Mouse (Mus musculus) cerebral cortex, adult 2 months (tissue): ENCODE results near the gene Tbc1d13.

ENCODE experiments used
- WGBS: fragments of 180-500 bp; shearing (Covaris S2); methylation state at CpG from one replicate; pipeline ENCODE4 v1.1.7; 2018; 5-methylcytosine and 5-hydroxymethylcytosine counted together

Gene Tbc1d13

GRCm38 (mm10) chr2:30130156-30130555 is 3.4 kb upstream of the Tbc1d13 start:
- WGBS, result 85% methylated on average over 4 of the region's 4 CpGs

- 51% methylated on average over 5 of the region's 5 CpGs for WGBS
Measured at GRCm38 (mm10) chr2:30131240-30131639, 2.3 kb upstream of the Tbc1d13 start.

- WGBS, result 12% methylated on average over 16 of the region's 16 CpGs
Measured at GRCm38 (mm10) chr2:30132801-30133612, 539 bp upstream of the Tbc1d13 start.

GRCm38 (mm10) chr2:30134378-30134711 is 799 bp downstream of the Tbc1d13 start:
- WGBS, result 5% methylated on average over 6 of the region's 6 CpGs

- 37% methylated on average over 10 of the region's 10 CpGs for WGBS
Measured at GRCm38 (mm10) chr2:30134928-30135620, 1.5 kb downstream of the Tbc1d13 start.

GRCm38 (mm10) chr2:30136458-30136857 is 2.9 kb downstream of the Tbc1d13 start:
- 84% methylated on average over 10 of the region's 10 CpGs for WGBS

DNA sequence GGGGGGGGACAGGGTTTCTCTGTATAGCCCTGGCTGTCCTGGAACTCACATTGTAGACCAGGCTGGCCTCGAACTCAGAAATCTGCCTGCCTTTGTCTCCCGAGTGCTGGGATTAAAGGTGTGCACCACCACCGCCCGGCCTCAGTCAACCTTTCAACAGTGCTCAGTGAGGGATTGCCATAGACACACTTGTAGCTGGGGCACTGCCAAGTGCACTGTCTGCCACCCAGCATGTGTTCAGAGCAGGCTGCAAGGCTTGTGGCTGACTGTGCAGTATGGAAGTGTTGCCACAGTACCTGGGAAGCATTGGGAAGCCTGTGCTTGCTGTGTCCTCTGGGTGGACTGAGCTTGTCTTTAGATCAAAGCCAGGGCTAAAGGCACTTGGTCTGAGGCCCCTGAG is 6.5 kb downstream of the Tbc1d13 start:
- WGBS, result 76% methylated on average over 4 of the region's 4 CpGs

DNA sequence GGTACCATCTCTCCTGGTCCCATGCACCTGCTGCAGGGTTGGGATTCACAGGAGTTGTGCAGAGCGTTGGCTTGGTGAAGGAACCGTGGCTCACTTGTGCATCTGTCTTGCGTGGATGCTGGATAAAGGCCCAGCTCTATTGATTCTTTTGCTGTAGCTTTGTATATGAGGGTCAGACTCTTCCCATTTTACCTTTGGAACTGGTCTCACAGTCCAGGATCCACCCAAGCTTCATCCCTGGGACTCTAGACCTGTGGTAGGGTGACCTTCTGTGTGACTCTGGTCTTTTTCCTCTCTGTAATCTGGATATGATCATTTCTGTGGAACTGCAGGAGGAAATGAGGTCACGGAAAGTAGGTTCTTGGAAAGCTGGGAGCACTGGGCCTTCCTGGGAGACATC is 10.9 kb downstream of the Tbc1d13 start:
- WGBS, result 85% methylated on average over 4 of the region's 4 CpGs

DNA sequence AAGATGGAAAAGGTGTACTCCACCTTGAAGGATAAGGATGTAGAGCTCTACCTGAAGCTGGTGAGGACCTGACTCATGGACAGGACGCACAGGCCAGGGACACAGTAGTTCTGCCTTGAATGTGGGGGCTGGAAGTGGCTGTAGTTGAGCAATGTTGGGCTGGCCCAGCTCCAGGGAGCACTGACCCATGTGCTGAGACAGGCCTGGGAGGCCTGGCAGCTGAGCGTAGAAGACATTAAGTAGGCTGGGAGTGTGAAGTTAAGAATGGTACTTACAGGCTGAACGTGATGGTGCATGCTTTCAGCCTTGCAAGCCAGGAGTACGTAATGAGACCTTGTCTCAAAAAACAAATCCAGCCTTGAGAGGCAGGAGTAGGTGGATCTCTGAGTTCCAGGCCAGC is 13.9 kb downstream of the Tbc1d13 start:
- WGBS, result 78% methylated on average over 4 of the region's 4 CpGs

DNA sequence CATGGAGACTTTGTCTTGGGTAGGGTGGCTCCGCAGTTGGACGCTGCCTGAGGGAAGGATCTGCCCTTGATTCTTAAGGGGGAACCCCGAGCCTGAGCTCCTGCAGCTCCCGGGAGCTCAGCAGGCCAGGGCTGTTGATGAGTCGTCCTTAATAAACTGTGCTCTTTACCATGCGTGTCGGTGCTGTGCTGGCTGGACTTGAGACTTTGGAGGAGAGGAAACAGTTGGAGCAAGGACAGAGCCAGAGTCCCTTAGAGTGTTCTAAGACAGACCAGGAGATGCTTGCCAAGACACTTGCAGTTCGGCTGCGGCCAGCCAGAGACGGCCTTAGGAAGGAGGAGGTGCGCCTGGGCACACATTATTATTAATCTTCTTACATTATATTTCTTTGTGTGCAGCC is 18.3 kb downstream of the Tbc1d13 start:
- 75% methylated on average over 11 of the region's 11 CpGs for WGBS

DNA sequence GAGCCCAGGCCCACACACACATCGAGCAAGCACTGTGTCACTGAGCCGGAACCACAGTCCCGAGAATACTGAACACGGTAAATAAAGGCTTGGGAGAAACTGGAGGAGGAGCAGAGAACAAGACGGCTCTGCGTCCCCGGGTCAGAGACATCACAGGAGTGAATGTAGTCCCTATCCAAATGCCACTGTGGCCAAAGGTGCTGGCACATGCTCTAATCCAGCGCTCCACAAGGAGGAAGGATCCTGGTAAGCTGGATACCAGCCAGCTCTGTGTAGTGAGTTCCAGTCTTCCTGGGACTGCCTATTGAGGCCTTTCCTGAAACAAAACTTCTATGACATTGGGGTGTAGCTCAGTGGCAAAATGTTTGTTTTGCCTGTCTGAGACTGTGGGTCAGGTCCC is 19.1 kb downstream of the Tbc1d13 start:
- WGBS, result 53% methylated on average over 8 of the region's 8 CpGs

GRCm38 (mm10) chr2:30159871-30160270 is 26.3 kb downstream of the Tbc1d13 start:
- WGBS, result 89% methylated on average over 9 of the region's 10 CpGs

- WGBS, result 73% methylated on average over 9 of the region's 9 CpGs
Measured at GRCm38 (mm10) chr2:30164340-30164932, 30.9 kb downstream of the Tbc1d13 start.

GRCm38 (mm10) chr2:30166677-30167076 is 33.1 kb downstream of the Tbc1d13 start:
- 58% methylated on average over 4 of the region's 4 CpGs for WGBS

GRCm38 (mm10) chr2:30171371-30171996 is 37.9 kb downstream of the Tbc1d13 start, which contains the start of gene Endog:
Gene Endog, plus strand, starts transcription at chr2:30171493.
- under 1% methylated on average over 75 of the region's 75 CpGs for WGBS

DNA sequence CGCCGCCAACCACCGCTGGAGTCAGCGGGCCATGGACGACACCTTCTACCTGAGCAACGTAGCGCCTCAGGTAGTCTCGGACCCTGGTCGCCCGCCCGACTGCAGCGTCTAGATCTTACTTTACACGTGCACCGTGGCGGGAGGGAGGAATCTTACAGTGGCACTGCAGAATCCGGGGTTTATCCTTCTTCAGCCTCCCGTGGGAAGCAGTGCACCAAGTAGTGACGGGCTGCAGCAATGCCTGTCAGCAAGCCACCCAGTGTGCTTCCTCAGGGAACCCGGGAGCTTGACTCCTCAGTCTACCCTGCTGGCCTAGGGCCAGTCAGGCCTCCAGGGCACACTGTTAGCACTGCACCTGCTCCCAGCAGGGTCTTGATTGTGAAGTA is 38.4 kb downstream of the Tbc1d13 start:
- 2% methylated on average over 19 of the region's 19 CpGs for WGBS

DNA sequence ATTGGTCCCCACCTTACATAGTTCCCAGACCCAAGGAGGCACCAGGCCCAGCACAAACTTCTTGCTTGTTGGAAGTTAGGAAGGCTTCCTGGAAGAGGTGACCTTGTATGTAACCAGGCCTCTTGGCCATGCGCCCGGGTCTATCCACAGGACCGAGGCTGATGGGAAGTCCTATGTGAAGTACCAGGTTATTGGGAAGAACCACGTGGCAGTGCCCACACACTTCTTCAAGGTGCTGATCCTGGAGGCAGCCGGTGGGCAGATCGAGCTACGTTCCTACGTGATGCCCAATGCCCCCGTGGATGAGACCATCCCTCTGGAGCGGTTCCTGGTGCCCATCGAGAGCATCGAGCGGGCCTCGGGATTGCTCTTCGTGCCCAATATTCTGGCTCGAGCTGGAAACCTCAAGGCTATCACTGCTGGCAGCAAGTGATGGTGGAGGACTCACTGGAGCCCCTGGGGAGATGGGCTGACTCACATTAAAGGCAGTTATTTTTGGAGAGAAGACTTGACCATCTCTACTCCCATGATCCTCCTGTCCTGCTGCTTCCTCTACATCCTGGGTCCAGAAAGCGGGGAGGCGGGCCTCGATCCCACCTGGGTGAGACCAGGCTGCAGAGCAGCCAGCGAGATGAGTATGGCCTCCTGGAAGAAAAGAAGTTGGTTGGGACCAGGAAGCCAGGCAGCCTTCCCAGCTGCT is 40.1 kb downstream of the Tbc1d13 start:
- WGBS, result 93% methylated on average over 20 of the region's 20 CpGs

GRCm38 (mm10) chr2:30175897-30176296 is 42.4 kb downstream of the Tbc1d13 start:
- WGBS, result 84% methylated on average over 8 of the region's 8 CpGs

DNA sequence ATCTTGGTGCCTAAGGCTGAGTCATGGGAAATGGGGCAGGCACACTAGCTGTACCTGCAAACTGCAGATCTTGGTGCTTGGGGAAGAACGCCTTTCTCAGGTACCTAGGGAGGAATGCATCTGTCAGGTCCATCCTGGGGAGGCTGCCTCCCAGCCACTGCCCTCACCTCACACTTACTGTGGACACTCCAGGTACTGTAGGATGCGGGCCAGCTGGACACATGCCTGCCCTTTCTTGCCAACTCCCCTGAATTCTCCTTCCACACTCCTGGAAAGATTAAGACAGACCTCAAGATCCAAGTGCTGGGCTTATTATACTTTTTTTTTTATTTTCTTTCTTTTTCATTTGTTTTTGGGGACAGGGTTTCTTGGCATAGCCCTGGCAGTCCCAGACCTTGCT is 43.0 kb downstream of the Tbc1d13 start:
- WGBS, result 99% methylated on average over 2 of the region's 2 CpGs

GRCm38 (mm10) chr2:30177700-30178675 is 44.4 kb downstream of the Tbc1d13 start, which contains the start of gene Spout1:
Gene Spout1, minus strand, starts transcription at chr2:30178459.
- 2% methylated on average over 54 of the region's 54 CpGs for WGBS
